Mouse (Mus musculus) adrenal gland, adult (tissue): Measurements from ENCODE around the gene Sbf2.
"Not testable (repeated sequence)": the region's sequence is repeated elsewhere in the genome, so short reads cannot be mapped to it uniquely, and the experiment has no call there.

Experiments used
- DNase-seq, 2 experiments: peaks; one replicate each; pipeline ENCODE4 v3.0.0; 2022 to 2023; ENCODE audit warnings: low spot score in 1 of 2; ENCODE audit not compliant: inconsistent age in 2 of 2

The Sbf2 gene

DNA sequence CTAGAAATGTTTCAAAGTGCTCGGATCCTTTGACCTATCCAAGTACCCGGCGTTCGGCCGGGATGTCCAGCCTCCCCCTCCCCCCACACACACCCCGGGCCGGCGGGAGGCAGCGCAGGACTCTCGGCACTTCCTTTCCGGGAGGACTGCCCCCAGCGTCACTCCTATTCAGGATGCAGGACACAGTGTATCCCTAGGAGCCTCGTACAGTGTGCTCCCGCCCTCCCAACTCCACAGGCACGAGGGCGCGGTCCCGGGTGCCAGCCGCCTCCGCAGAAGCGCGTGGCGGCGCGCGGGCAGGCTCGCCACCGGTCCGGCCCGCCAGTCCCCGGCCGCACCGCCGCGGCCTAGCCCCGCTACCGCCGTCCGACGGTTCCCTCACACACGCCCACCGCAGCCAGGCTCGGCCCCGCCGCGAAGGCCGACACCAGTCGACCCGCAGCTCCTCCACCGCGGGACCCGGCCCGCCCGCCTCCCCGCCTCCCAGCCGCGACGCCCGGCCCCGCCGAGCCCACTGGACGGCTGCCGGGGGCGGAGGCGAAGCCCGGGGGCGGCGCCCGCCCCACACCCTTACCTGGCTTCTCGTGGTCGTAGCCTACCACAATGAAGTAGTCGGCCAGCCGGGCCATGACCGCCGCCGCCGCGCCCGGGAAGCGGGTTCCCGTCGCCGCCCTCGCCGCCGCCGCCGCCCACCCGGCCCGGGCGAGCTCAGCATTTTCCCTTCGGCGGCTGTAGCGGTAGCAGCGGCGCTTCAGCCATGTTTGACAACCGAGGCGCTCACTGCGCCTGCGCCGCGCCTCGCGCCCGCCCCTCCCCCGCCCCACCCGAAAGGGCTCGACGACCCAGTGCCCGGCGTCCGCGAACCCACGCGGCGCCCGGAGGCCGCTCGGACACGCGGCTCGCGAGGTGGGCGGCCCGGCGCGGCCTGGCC lies at the start of gene Sbf2:
Sbf2 (minus strand) TSS at position 790 of the 931 bp plus-strand sequence.
- peak; percentile 91 to 96 for DNase-seq

DNA sequence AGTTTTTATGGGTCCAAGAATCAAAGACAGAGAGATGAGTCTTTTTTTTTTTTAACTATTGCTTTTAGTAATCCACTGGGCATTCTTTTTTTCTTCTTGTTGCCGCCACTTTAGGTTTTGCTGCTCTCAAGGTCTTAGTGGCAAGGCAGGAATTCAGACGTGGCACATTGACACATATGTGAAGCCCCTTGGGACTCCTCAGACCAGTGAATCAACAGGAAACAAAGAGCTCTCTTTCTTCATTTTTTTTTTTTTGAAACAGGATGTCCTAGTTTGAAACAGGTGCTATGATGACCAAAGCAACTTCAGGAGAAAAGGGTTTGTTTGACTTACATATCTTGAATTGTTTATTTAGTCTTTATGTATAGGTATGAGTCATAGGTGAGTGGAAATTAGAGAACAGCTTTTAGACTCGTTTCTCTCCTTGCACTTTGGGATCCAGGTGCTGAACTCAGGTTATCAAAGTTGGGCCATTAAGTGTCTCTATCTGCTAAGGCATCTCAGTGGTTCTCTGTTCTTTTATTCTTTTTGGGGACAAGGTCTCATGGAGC lies 43.7 kb upstream of the Sbf2 start:
- no peak for DNase-seq

DNA sequence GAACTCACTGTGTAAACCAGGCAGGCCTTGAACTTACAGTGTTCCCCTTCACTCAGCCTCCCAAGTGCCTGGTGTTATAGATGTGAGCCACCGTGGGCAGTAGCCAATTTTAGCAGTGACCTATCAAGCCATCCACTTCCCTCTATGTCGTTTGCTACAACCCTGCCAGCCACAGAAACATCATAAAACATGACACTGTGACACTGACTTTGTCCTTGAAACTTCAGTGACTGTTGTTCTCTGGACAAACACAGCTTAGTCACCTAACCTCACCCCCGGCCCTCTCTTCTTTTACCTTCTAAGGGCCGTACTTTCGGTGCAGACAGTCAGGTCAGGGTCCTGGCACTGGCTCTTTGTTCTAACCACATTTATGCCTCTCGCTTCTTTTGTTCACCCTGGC lies 41.2 kb upstream of the Sbf2 start:
- DNase-seq: peak; percentile 77 to 89

DNA sequence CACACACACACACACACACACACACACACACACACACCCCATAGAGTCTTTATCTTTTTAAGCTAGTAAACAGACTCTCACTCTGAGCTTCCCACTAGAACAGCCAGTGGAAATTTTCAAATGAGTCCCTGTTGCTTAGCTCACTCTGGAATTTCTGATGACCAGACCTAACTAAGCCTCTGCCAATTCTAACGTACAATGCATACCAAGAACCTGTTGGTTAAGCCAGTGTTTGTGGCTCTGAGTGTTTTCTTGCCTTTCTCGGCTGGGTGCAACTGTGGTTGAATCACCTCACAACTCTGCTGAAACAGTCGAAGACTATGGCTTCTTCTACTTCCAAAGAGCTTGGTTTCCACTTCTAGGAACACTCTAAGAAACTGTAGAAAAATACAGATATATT lies 40.5 kb upstream of the Sbf2 start:
- DNase-seq: no peak

DNA sequence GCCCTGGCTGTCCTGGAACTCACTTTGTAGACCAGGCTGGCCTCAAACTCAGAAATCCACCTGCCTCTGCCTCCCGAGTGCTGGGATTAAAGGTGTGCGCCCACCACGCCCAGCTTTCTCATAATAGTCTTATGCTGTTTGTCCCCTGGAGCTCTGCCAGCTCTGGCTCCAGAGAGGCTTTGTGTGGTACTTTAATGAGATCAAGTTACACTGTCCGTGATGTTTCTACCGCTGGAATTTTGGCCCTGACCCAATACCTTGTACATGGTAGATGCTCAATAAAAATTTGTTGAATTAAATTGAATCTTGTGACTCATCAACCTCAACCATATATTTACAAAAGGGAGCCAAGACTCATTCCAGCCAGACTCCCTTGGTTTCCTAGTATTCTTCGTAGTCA lies 36.4 kb upstream of the Sbf2 start:
- DNase-seq: peak in 1 of 2 experiments; percentile 61

DNA sequence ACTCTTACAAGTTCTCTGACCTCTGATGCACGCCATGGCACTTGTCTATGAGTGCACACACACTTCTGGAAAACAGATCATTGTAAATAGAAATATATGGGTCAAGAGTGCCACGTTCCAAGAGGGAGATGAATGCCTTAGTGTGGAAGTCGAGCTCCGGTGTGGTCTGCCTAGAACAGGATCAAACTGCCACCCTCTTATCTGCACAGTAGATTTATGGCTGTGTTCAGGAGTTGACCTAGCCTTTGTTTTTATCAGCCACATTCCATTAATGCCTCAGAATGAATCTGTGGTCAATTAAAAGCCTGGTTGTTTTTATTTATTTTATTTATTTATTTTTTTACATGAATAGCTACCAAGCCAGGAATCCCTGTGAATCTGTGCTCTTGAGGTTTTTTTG lies 35.8 kb upstream of the Sbf2 start:
- DNase-seq: peak in 1 of 2 experiments; percentile 69

DNA sequence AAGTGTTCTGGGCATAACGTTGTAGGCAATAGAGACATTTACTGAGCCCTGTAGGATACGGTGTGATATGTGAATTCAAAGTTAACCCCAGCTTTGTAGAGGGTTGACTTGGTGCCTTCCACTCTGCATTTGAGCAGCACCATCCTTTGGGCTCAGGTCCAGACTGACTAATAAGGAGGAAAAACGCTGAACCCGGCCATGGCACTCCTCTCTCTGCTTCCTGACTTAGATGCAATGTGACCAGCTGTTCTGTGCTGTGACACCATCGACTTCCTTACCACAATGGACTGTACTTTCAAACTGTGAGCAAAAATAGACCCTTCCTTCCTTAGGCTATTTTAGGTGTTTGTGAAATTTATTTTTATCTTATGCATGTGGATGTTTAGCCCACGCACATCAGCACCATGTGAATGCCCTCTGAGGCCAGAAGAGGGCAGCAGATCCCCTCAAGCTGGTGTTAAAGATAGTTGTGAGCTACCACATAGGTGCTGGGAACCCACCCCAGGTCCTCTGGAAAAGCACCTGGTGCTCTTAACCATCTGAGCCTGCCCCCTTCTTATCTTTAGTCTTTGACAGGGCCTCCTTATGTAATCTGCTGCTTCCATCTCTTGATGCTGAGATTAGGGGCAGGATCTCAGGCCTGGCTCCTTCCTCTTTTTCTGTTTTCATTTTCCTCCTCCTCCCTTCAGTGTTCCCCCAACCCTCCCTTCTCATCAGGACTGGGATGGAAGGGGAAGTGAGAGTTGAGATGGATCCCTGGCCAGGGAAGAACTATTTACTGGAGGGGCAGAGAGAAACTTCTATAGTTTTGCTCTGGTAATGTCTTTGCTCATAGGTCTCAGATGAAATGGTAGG lies 34.6 kb upstream of the Sbf2 start:
- peak in 1 of 2 experiments; percentile 54 for DNase-seq

DNA sequence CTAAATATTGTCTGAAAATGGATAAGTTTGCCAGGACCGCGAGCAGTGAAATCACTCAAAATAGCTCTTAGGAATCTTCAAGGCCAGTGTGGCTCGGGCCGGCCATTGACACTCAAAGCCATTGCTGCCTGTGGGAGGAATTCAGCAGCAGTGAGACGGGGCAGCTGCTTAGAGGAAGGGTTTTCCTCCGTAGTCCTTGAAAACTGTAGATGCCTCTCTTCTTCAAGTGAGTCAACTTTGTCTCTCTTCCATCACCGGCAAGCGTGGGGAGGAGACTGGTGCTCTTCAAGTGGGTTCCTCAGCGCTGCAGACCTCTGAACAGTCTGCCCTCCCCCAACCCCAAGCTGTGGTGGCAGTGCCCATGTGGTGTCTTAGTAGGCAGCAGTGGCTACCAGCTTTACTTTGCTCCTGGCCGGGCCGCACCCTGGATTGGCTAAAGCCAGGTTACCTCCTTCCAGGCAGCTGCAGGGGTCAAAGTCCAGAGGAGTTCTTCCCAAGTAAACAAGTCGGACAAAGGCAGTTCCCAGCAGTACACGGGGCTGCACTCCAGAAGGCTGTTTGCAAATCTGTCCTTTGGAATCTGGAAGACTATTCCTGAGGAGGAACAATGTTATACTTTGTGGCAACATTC lies 33.8 kb upstream of the Sbf2 start:
- DNase-seq: peak in 1 of 2 experiments; percentile 73

DNA sequence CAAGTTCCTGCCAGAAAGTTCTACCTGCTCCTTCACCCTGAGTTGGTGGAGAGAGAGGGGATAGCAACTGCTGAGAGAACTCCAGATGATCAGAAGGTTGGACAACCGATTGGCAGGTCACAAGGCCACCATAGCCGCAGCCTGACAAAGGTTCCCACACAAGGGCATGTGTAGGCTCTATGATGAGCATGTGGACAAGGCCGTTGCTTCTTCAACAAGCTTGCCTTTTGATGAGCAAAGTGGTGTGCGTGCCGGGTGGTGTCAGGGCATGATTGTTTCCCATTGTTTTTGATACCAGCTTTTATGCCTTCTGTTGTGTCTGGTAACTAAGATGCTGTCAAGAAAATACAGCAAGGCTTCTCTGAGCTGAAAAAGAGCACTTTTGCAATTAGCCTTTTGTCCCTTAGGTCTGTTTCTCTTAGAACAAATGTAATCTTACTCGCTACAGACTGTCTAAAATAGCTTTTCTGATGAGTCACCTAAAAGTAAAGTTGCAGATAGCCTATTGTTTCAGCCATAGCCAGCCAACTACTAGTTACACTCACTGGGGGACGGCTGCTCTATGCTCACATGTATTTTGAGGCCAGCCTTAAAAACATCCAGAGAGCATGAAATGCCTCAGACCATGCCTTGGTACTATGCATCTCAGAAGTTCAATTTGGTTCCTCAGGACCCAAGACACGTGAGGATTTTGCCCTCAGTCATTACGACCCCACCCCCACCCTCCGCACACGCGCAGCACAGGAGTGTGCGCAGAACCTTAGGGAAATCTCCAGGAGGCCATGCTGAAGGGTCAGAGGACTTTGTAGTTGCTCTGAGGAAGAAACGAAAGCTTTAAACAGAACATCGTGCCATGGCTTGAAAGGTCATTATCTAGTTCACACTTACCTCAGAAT lies 33.1 kb upstream of the Sbf2 start:
- peak in 1 of 2 experiments; percentile 42 for DNase-seq

DNA sequence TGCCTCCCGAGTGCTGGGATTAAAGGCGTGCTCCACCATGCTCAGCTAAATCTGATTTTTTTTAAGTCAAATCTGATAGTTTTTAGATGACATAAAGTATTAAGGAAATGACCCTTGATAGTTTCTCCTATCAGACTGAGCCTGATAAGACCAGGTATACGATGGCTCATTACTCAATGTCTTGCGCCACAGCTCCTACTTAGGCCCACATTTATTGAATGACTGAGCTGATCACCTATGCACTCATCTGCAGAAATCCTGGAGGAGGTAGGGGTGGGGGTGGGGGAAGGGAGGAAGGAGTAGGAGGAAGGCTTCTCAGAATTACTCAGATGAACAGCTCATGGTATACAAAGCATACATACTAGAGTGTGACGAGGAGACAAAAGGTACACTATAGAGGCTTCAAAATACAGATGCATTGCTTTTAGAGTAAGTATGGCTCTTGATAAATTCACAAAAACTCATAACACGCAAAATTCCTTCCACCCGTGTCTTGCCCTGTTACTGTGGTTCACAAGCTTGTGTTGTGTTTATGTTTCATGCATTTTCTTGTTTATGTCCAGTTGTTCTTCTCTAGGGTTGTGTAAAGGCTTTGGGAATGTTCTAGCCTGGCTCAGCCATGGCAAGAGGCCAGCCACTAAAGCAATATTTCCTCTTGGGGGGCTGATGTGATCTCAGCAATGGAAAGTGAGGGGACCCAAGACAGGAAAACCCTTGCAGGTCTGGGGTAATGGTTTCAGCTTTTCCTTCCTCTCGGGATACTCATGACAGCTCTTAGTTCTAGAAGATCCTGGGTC lies 32.1 kb upstream of the Sbf2 start:
- peak in 1 of 2 experiments; percentile 37 for DNase-seq

DNA sequence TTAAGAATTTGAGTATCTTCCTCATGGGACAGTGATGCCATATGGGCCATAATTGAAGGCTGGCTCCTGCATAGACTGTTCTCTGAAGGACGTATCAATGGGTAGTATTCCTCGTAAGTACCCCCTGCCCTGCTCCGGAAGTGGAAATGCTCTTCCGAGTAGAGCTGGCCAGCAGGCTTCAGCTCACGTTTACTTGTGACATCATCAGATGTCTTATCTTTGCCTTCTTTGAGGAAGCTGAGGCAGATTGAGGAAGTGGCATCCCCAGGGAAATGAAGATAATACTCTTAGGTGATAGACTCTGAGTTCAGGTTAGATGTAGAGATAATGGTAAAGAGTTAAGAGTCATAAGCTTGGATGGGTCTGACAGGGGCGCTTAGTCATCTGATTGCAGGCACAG lies 31.1 kb upstream of the Sbf2 start:
- DNase-seq: no peak

DNA sequence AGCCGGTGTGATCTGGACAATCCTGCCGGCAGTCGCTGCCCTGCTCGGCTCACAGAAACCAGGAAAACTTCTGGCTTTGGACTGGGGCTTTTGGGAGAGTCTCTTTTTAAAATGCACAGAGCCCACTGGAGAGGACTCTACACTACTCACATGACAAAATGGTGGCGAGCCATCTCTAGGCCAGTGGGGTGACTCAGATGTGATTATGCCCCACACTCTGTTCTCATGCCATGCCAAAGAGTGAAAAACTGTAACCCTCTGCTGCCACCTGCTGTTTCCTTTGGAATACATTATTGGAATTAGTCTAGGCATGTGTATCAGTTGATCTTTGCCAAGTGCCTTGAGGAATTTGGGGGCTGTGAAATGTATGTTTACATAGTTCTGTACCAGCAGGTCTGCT lies 30.6 kb upstream of the Sbf2 start:
- peak; percentile 62 to 94 for DNase-seq

DNA sequence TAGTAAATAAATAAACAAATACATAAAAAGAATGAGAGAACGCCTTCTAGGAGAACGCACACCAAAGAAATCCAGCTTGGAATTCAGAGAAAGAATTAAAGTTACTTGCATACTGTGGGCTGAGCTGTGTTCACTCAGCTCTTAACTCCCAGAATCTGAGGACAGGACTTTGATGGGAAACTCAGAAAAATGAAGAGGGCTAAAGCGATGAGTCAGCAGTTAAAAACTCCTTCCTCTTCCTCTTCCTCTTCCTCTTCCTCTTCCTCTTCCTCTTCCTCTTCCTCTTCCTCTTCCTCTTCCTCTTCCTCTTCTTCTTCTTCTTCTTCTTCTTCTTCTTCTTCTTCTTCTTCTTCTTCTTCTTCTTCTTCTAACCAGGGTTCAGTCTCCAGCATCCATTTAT lies 25.2 kb upstream of the Sbf2 start:
- DNase-seq: not testable (repeated sequence)

DNA sequence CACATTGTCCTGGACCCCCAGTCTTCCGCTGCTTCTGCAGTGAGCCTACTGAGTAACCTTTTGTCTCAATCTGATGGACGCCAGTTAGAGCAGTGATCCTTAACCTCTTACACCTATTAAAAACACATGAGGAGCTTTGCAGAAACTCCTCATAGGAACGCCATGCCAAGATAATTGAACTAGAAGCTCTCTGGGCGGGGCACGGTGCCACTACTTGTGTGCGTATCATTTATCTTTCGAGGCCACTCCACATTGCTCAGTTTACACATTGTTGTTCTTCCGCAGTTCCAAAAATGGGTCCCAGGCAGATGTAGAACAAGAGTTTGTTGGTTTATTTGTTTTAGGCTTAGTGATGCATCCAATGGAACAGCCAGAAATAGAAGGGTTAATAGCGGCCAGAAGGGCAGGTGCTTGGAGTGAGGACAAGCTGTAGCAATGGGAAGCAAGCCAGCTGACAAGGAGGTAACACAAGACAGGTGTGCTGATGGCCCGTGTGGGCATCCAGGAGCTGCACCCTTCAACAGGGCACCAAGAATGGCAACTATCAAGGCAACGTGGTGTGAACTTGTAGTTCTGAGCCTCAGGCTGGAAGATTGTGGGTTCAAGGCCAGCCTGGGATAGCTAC lies 24.7 kb upstream of the Sbf2 start:
- no peak for DNase-seq

DNA sequence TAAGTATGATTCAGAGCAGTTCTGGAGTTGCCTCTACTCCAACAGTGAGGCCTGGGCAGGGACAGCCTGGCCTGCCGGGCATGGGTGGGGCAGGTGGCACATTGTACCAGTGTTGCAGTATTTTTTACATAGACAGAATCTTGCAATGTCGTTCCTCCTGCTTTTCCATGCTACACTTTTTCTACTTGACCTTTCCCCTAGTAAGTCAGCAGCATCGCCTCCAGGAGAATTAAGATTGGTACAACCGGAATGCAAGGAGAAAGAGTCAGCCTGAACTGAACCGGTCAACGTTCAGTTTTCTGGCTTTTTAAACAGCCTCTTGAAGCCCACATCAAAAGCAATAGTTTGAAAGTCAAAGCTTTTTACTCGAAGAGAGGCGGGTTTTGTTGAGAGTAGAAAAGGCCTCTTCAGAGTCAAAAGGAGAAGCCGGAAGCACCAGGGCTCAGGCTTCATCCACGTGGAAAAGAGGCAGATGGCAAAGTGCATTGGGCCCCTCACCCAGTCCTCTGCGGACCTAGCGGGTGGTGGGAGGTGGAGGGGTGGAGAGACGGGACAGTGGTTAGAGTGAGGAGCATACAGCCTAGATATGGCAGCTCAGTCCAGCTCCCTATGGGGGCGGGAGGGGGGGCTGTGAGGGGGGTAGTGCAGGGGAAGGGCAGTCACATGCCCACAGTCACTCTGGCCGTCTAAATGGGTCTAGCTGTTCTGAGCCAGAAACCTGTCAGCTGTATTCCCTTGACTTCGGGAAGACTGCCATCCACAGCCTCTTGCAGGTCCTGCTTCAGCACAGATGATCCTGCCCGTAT lies 23.8 kb upstream of the Sbf2 start:
- no peak for DNase-seq

DNA sequence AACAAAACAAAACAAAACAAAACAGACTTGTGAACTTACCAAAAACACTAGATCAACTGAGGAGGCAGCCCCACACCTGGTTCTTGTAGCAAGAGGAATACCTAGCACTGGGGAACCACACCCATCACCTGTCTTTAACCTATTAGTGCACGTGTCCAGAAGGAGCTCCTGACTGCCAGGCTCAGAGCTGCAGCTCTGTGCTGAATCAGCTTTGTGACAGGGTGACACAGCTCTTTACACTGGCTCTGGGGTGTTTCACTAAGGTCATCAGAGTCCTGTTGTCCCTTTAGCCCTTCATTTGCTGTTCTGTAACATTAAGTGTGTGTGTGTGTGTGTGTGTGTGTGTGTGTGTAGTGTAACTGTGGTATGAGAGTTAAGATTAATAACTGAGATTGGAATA lies 21.8 kb upstream of the Sbf2 start:
- no peak for DNase-seq

DNA sequence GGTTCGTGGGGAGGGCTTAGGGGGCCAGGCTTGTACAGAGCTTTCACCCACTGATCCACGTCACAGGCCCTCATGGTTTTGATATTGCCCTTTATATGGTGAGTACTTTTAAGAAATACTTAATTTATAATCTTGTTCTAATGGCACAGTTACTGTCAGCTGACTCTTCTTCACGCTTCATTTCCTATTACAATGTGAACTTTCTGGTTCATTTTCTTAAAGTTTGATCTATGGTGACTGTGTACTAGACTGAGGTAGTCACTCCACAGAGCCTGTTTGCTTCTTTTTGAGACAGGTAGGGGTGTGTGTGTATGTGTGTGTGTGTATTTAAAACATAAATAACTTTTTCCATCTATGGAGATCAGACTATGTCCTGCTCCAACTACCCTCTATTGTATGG lies 21.2 kb upstream of the Sbf2 start:
- DNase-seq: no peak
